Mouse (Mus musculus): ENCODE measurements around the gene Man1c1.

DNA sequence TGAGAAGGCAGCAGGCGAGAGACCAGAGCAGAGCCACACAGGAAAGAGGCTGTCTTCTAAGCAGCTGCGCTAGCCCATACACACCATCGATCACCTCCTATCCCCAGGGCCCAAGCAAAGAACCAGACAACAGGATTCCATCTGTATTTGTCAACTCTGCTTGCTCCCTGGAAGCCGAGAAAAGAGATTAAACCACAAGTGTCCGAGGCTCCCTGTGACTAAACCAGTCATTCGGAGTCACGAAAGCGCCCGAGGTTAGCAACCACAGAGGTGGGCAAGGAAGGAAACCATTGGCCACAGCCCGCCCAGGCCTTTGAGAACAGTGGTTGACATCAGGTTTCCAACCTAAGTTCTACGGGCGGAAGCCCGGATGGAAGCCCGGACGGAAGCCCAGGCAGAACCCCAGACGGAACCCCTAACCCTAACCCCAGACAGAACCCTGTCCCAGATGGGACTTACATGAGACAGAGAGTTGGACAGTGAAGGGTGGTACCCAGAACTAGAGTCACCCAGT, 32.4 kb downstream of the Man1c1 start:
- TF ChIP-seq CTCF (IDR thresholded peaks at IDR 0.05; ENCODE audit: low read depth, low read length): no peak
- TF ChIP-seq TAL1 (conservative IDR thresholded peaks at IDR 0.05; ENCODE audit: low read depth, low read length): no peak
- no peak for TF ChIP-seq GATA1 (IDR thresholded peaks at IDR 0.05; ENCODE audit: borderline replicate concordance, low read length)

All from G1E (cell line).